Mouse (Mus musculus): ENCODE data around the gene Tctex1d1.

GRCm38 (mm10) chr4:102940266-102940665 lies 38.1 kb upstream of the Tctex1d1 start:
- no peak for TF ChIP-seq POLR2A (IDR thresholded peaks at IDR 0.05; ENCODE audit: low read depth, low read length)
- TF ChIP-seq CTCF (IDR thresholded peaks at IDR 0.05; ENCODE audit: extremely low read depth, insufficient read length, insufficient replicate concordance, low read depth, low read length): no peak
